Mouse (Mus musculus) kidney, adult 2 months (tissue): ENCODE measurements around the gene Snd1.

Experiments used
- CTCF ChIP-seq: fragments of 200-500 bp; conservative IDR thresholded peaks from 2 replicates; pipeline ENCODE4 v1.5.1; 2011; ENCODE audit warnings: low read depth, mild to moderate bottlenecking, control low read depth, low read length, moderate library complexity, mixed read lengths; ENCODE audit not compliant: insufficient read depth, insufficient read length
- POLR2A ChIP-seq: fragments of 200-500 bp; IDR thresholded peaks from one replicate; pipeline ENCODE4 v1.6.1; 2011; ENCODE audit warnings: low read depth, low read length, control low read depth

DNA sequence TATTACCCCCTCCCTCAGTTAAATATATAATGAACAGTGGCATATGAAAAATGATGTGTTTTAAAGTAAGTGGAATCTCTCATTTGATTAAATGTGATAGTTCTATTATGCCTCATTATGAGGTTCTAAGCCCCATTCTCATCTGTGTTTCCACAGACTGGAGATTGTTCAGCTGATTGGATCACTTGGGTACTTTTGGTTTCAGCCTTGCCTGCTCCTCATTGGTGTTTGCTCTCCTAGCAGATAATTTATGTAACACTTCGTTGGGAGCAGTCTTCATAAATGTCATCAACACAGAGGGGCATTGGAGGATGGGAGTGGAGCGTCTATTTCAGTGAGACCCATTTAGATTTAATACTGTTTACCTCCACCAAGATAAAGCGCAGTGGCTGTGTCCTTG is 118.8 kb downstream of the Snd1 start:
- no peak for TF ChIP-seq POLR2A
- TF ChIP-seq CTCF, result no peak
